Mouse (Mus musculus): ENCODE results near the gene Kcnip1.

DNA sequence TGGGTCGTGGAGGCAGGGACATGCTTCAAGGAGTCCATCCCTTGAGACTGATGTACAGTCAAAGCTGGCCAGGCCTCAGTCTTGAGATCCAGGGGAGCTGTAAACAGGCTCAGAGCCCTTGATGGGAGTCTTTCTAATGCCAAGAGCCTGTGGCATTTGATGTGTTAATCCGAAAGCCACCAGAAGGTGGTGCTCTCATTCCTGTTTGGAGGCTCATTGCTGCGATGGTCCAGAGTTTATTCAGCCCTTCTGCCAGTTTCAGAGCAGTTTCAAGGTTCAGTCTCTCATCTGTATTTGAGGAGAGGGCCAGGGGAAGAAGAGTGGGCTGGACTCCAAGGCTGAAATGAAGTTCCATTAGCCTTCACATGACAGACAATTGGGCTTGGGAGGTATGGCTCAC is 259.7 kb downstream of the Kcnip1 start:
- TF ChIP-seq CTCF (IDR thresholded peaks at IDR 0.05; ENCODE audit: low read depth) (peak; percentile 60), EP300 (IDR thresholded peaks at IDR 0.05; ENCODE audit: low read depth) (no peak)

Measured in liver, embryonic 14.5 days (tissue).